Mouse (Mus musculus) urinary bladder, postnatal 14 days (tissue): ENCODE data around the gene Abl2.

ENCODE experiments used
- DNase-seq: peaks from one replicate; pipeline ENCODE4 v3.0.0; 2021; ENCODE audit warnings: low spot score

The Abl2 gene

DNA sequence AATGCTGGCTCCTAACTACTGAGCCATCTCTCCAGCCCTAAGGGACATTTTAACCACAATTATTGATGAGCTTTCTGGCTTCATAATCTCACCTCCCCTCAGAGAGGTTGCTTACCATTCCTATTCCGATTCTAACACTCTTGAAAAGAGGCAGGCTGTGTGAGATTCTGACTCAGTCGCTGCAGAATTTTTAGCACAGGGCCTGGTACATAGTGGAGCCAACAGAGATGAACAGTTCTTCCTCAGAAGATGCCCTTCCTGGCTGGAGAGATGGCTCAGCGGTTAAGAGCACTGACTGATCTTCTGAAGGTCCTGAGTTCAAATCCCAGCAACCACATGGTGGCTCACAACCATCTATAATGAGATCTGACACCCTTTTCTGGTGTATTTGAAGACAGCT is 113.3 kb downstream of the Abl2 start:
- no peak for DNase-seq

DNA sequence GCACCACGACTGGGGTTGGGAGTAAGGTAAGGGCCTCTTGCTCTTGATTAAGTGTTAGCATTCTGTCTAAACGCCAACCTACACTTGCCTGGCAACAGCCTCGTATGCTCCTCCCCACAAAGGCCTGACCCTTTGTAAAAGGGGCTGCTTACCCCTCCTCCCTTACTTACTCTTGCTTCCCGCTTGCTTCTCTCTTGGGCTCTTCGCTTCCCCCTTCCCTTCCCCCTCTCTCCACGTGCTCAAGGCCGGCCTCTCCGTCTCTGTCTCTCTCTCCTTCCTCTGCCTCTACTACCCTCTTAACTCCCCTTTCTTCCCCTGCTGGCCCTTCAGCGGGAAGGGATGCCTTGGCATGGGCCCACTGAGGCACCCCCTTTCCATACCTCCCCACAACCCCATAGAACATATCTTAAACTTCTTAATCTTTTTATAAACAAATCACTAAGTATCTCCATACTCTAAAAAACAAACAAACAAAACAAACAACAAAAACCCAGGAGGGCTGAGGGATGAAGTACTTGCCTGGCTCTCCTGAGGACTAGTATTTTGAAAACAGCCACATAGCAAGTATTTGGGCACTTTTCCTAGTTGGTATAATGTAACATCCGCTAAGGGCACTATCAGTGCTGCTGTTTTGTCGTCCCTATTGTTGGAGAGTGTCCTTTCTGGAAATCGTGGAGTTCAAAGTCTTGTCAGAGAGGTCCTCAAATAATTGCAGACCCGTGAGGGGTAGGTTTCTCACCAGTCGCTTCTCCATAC is 114.3 kb downstream of the Abl2 start:
- no peak for DNase-seq

DNA sequence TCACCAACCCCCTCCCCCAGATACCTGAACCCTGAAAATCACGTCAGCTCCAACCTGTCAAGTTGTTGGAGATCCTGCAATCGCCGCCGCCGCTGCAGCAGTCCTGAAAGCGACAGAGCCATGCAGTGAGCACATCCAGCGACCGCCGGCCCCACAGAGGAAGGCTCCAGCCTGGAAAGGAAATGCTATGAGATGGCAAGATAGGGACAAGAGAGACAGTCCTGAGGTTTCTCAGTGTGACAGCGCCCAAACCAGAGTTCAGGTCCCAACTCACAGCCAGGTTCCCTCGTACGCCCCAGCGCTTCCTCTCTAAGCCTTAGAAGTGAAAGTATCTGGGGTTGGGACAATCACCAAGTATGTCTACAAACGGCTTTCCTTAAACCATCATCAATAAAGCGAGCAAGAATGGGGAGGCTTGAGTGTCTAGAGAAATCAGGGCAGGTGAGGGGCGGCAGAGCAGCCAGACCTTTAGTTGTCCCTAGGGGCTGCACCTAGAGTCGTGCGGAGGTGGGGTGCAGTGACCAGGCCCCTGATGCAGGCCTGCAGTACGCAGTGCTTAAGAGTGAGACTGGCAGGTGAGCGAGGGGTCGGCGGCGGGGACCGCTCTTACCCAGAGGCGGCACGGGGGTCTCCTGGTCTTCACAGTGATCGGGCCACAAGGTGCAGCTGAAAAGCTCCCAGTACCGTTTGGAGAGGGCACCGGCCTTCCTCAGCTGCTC is 115.0 kb downstream of the Abl2 start:
- DNase-seq = no peak

DNA sequence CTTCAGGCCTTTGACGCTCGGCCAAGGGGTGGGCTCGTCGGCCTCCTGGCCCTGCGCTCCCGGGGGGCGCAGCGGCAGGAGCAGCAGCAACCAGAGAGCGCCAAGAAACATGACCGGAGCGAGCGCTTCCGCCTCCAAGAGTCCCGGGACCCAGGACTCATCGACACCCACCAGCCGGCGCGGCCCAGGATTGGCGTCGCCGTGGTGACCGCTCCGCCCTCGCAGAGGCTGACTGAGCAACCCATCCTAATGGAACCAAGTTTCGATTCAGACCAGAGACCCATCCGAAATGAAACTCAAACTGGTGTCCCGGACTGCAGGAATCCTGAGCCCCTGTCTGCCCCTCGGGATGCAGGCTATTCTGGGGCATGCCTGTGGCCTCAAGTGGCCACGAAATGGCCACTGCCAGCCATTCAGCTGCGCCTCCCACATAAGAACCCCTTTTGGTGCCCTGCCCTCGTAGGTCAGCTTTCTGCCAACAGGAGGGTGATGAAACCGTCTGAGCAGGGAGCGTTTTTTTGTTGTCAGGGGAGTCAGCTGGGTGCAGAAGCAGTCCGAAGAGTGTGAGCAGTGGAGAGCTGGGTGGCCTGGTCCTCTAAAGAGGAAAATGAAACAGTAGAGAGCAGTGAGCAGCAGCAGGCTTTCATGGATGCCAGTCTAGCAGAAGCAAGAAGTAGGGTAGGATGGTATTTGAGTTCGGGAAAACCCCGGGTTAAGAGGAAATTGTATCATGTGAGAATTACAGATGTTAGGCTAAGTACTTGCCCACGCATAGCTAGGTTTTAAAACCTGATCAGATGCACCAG is 115.8 kb downstream of the Abl2 start, which contains the start of gene Tor3a:
Gene Tor3a (minus strand): TSS at position 162 of the 806 bp plus-strand sequence.
- DNase-seq = peak; percentile 82

DNA sequence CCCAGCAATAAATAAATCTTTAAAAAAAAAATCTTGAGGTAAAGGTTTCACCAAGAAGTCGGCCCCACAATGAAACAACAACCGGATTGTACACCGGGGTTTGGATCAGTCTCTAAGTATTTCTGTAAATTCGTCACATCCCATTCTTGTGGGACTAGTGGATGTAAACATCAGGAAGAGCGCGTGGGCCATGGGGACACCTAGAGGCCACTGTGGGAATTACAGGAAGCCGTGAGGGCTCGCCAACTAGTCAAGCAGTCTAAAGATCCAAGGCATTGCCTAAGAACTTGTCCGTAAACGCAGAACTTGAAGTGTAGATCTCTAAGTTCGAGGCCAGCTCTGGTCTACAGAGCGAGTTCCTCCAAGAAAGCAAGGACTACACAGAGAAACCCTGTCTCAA is 117.6 kb downstream of the Abl2 start:
- peak; percentile 60 for DNase-seq

DNA sequence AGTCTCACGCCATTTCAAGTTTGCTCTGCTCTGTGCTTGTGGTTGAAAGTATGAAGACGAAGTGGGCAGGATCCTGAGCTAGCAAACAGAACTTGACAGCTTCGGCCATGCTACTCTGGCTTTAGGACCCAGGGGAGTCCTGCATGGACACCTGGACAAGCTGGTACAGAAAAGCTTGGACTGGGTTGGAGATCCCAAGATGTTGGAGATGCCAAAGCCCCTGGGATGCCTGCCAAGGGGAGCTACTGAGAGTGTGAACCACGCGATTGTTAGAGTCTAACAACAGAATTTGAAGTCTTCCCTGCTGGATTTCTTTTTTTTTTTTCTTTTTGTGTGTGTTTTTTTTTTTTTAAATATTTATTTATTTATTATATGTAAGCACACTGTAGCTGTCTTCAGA is 118.0 kb downstream of the Abl2 start:
- no peak for DNase-seq

DNA sequence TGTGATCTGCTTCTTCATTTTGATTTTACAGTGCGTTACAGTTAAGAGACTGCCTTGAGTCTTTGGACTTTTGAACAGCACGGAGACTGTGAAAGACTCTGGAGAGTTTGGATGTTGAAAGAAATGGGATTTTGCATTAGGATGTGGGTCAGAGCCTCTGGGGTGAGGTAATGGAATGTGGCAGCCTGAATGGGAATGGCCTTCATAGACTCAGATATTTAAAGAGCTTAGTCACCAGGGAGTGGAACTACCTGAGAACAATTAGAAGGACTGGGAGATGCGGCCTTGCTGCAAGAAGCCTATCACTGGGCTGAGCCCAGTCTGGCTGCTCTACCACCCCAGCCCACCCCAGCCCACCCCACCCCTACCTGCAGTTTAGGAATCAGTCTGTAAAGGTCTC is 118.6 kb downstream of the Abl2 start:
- DNase-seq = no peak

DNA sequence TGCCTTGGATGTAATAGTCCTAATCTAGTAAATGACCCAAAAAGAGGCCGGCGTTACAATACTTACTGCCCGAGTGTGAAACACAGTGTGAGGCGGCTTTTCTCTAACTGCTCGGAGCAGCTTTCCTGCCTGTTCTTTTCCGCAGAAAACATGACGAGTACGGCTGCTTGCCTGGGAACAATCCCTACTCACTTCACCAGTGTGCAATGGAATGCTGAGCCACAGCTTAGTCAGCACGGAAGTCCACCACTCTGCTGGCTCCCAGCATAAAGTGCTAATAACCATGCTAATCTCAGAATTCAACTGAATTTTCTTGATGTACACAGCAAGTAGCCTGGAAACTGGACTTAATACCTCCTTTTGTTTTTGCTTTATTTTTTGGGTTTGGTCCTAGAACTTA is 121.0 kb downstream of the Abl2 start:
- DNase-seq = no peak

DNA sequence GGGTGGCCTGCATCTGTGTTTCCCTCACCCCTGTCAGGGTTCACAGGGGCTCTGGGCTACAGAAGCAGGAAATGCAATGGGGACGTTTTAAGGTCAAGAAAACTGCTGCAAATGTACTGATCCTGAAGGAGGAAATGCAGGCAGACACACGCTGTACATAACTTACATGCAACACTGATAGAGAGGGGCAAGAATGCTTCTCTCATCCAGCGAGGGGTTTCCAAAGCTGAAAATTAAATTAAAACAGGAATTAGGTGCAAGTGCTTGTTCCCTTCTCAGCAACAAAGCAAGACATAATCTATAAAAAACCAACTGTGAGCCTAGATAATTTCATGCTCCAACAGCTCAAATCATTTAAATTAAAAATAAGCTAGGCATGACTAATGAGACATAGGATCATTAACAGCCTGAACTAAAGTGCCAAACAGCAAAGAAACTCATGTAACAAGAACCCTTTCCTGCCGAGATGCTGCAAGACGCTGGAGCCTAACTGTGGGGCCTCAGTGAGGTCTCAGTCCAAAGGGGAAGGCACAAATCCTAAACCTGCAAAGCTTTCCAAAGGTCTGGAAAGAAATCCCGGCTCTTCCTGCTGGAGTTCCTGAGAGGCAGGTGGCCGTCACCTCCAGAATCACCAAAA is 127.6 kb downstream of the Abl2 start:
- DNase-seq = no peak
